Mouse (Mus musculus): ENCODE data around the gene Asic4. TPM values are rescaled to one million over a fixed set of nuclear protein-coding genes. Genes with fewer than 3 reads are reported as not detected.
A peak's percentile ranks its signal among the peaks of the same experiment; 100 is the strongest.

Asic4 gene
- polyA plus RNA-seq (2014; fragmentation: Nextera tagmentation; extraction: Ambion mirVana) = 0.16 and 0.18 TPM in 2 replicates

DNA sequence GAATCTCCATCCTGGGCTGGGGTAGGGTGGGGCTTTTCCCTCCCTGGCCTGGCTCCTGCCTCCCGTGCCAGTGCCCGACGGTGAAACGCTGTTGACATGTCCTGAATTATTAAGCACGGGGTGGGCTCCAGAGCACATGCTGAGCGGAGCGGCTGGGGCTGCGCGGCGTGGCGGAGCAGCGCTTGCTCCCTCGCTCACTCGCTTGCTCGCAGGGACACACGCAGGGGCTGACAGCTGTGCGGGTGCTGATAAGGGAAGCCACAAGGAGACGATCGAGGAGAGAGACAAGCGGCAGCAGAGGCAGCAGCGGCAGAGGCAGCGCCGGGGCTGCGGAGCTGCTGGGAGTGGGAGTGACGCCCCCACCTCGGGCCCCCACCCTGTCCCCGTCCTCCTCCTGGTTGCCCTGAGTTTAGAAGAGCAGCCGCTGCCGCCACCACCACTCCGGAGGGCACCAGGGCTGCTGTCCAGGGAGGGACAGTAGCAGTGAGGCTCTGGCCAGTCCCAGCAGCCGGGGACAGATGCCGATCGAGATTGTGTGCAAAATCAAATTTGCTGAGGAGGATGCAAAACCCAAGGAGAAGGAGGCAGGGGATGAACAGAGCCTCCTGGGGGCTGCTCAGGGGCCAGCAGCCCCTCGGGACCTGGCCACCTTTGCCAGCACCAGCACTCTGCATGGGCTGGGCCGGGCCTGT lies at the start of gene Asic4:
Gene Asic4, plus strand, starts transcription at position 123 of the 692 bp plus-strand sequence.
- Histone ChIP-seq H3K4me2 (ENCODE audit: low read depth, low read length) (peak within 1 kb of the TSS; percentile 61), H3K27me3 (replicated peaks; ENCODE audit: control insufficient read depth, insufficient read depth, low read length) (peaks cover 73% of the 10 kb centered on the region), H3K4me1 (ENCODE audit: control insufficient read depth, insufficient read depth, low read length) (peaks cover 41% of the 10 kb centered on the region), H3K4me3 (ENCODE audit: low read depth, low read length) (peak within 1 kb of the TSS; percentile 31), H3K27ac (replicated peaks; ENCODE audit: low read depth, low read length) (no peak within 1 kb of the TSS), H3K9me3 (ENCODE audit: control insufficient read depth, low read length) (no peaks in the 10 kb centered on the region), H3K36me3 (ENCODE audit: control insufficient read depth, insufficient read depth, low read length) (no peaks in the 10 kb centered on the region), H3K9ac (ENCODE audit: low read depth, low read length) (peak within 1 kb of the TSS; percentile 38)
- 2% methylated on average over 26 of the region's 35 CpGs for WGBS
- DNase-seq (ENCODE audit: low spot score) = peak; percentile 36
- ATAC-seq (ENCODE audit: low read depth) = no peak

DNA sequence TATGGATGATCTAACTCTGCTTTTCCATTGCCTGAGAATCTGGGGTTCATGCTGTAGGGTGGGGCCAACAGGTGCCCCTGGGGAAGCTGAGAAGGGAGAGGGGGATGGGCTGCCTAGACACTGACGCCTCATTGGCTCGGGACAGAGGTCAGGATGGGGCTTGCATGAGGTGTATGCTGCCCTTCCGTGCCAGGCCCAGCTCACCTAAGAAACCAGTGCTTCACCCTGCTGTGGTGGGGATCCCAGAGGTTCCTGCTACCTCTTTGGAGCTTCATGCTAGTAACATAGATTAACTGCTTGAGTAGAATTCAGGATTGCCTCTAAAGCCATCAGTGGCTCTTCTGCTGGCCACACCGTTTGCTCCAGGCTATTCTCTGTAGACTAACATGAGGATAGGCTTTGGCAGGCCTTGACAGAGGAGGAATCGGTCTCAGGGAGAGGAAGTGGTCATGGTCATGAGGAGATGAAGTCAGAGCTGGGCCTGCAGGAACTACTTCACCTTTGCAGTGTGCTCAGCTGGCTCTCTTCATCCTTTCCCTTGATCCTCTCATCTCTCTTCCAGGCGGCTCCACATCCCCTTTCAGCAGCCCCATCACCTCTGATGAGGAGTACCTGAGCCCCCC lies 49.6 kb upstream of the Asic4 start:
- H3K9me3 ChIP-seq (ENCODE audit: control insufficient read depth, low read length) = no peaks in the 10 kb centered on the region
- H3K36me3 ChIP-seq (ENCODE audit: control insufficient read depth, insufficient read depth, low read length) = peaks cover 54% of the 10 kb centered on the region
- H3K4me1 ChIP-seq (ENCODE audit: control insufficient read depth, insufficient read depth, low read length) = peaks cover 24% of the 10 kb centered on the region
- H3K27ac ChIP-seq (replicated peaks; ENCODE audit: low read depth, low read length) = peak overlapping the region; percentile 80
- 30% methylated on average over 6 of the region's 6 CpGs for WGBS
- peak overlapping the region; percentile 55 for H3K9ac ChIP-seq (ENCODE audit: low read depth, low read length)
- DNase-seq (ENCODE audit: low spot score) (no peak), ATAC-seq (ENCODE audit: low read depth) (no peak)
- peak overlapping the region; percentile 13; the same call in 1 of the 2 replicates for H3K4me3 ChIP-seq (ENCODE audit: low read depth, low read length)
- H3K27me3 ChIP-seq (replicated peaks; ENCODE audit: control insufficient read depth, insufficient read depth, low read length) = no peaks in the 10 kb centered on the region
- peak overlapping the region; percentile 43 for H3K4me2 ChIP-seq (ENCODE audit: low read depth, low read length)

DNA sequence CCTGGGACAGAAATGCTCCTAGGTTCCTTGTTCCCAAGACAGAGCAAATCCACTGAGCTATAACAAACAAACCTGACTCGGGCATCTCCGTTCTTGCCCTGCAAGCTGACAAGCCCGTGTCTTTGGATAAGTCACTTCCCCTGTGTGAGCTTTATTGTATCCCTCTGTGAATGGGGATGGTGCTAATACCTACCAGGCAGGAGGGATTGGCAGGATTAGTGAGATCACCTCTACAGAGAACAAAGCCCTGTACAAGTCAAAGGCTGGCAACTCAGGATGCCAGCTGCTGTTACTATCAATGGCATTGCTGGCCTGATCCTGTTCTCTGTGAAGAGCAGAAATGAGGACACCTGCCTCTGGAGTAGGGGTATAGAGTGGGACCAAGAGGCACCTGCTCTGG lies 44.7 kb upstream of the Asic4 start:
- Histone ChIP-seq H3K4me3 (ENCODE audit: low read depth, low read length) (no peak overlapping the region), H3K9ac (ENCODE audit: low read depth, low read length) (no peak overlapping the region), H3K27me3 (replicated peaks; ENCODE audit: control insufficient read depth, insufficient read depth, low read length) (no peaks in the 10 kb centered on the region), H3K27ac (replicated peaks; ENCODE audit: low read depth, low read length) (no peak overlapping the region), H3K4me1 (ENCODE audit: control insufficient read depth, insufficient read depth, low read length) (peaks cover 2% of the 10 kb centered on the region), H3K4me2 (ENCODE audit: low read depth, low read length) (no peak overlapping the region), H3K36me3 (ENCODE audit: control insufficient read depth, insufficient read depth, low read length) (peaks cover 57% of the 10 kb centered on the region), H3K9me3 (ENCODE audit: control insufficient read depth, low read length) (no peaks in the 10 kb centered on the region)
- DNase-seq (ENCODE audit: low spot score) (no peak), ATAC-seq (ENCODE audit: low read depth) (no peak)
- WGBS = 84% methylated on average over 3 of the region's 3 CpGs

DNA sequence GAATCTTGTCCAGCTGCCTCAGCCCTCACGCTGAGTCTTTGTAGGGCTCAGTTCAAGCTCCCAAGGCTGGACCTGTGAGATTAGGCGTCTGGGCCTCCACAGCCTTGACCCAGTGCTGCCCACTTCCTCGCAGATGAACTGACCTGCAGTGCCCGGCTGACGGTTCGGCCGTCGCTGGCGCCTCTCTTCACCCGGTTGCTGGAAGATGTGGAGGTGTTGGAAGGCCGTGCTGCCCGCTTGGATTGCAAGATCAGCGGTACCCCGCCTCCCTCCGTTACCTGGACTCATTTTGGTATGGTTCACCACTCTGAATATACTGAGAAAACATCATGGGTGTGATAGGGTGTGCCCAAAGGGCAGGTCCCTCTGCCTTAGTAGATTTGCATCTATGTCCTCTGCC lies 44.1 kb upstream of the Asic4 start:
- H3K9ac ChIP-seq (ENCODE audit: low read depth, low read length) = no peak overlapping the region
- WGBS = 93% methylated on average over 15 of the region's 15 CpGs
- no peak overlapping the region for H3K27ac ChIP-seq (replicated peaks; ENCODE audit: low read depth, low read length)
- no peaks in the 10 kb centered on the region for H3K9me3 ChIP-seq (ENCODE audit: control insufficient read depth, low read length)
- ATAC-seq (ENCODE audit: low read depth) = no peak
- H3K4me2 ChIP-seq (ENCODE audit: low read depth, low read length) = no peak overlapping the region
- peaks cover 56% of the 10 kb centered on the region for H3K36me3 ChIP-seq (ENCODE audit: control insufficient read depth, insufficient read depth, low read length)
- no peaks in the 10 kb centered on the region for H3K27me3 ChIP-seq (replicated peaks; ENCODE audit: control insufficient read depth, insufficient read depth, low read length)
- DNase-seq (ENCODE audit: low spot score) = no peak
- no peak overlapping the region for H3K4me3 ChIP-seq (ENCODE audit: low read depth, low read length)
- H3K4me1 ChIP-seq (ENCODE audit: control insufficient read depth, insufficient read depth, low read length) = no peaks in the 10 kb centered on the region

DNA sequence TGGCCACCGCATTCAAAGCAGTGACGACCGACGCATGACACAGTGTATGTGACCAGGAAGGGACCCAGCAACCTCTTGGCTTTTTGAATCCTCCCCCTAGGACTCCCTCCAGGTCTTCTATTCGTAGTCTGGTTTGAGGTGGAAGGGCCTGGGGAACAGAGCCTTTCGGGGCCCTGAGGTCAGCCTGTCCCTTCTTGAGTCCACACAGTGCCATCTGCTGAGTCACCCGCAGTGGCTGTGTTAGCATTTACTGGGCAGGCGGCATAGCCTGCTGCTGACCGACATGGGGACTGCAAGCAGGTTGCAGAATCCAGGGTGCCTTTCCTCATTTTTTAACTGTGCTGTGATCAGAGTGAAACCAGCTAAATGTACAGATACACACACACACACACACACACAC lies 43.2 kb upstream of the Asic4 start:
- WGBS = 93% methylated on average over 9 of the region's 9 CpGs
- Histone ChIP-seq H3K36me3 (ENCODE audit: control insufficient read depth, insufficient read depth, low read length) (peaks cover 47% of the 10 kb centered on the region), H3K27me3 (replicated peaks; ENCODE audit: control insufficient read depth, insufficient read depth, low read length) (no peaks in the 10 kb centered on the region), H3K9me3 (ENCODE audit: control insufficient read depth, low read length) (no peaks in the 10 kb centered on the region), H3K27ac (replicated peaks; ENCODE audit: low read depth, low read length) (no peak overlapping the region), H3K4me2 (ENCODE audit: low read depth, low read length) (no peak overlapping the region), H3K4me3 (ENCODE audit: low read depth, low read length) (no peak overlapping the region), H3K9ac (ENCODE audit: low read depth, low read length) (no peak overlapping the region), H3K4me1 (ENCODE audit: control insufficient read depth, insufficient read depth, low read length) (no peaks in the 10 kb centered on the region)
- no peak for ATAC-seq (ENCODE audit: low read depth)
- DNase-seq (ENCODE audit: low spot score) = no peak

DNA sequence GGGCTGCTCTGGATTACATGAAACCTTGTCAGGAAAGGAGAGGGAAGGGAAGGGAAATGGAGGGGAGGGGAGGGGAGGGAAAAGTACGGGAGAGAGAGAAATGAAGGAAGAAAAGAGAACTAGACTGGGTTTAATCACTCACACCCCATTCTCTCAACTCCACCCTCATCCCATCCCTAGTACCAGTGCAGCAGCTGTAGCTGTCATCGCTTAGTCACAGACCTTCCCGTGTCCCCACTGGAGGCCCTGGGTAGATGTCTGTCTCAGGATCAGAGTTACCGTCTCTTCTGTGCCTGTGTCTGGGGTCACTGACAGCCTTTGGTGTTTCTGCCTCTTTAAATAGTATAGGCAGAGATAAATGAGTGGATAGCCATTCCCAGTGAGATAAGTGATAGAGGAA lies 42.0 kb upstream of the Asic4 start:
- no peak overlapping the region for H3K9ac ChIP-seq (ENCODE audit: low read depth, low read length)
- no peak overlapping the region for H3K4me3 ChIP-seq (ENCODE audit: low read depth, low read length)
- ATAC-seq (ENCODE audit: low read depth) = no peak
- no peaks in the 10 kb centered on the region for H3K27me3 ChIP-seq (replicated peaks; ENCODE audit: control insufficient read depth, insufficient read depth, low read length)
- DNase-seq (ENCODE audit: low spot score) = no peak
- H3K27ac ChIP-seq (replicated peaks; ENCODE audit: low read depth, low read length) = no peak overlapping the region
- H3K4me2 ChIP-seq (ENCODE audit: low read depth, low read length) = no peak overlapping the region
- no peaks in the 10 kb centered on the region for H3K9me3 ChIP-seq (ENCODE audit: control insufficient read depth, low read length)
- H3K4me1 ChIP-seq (ENCODE audit: control insufficient read depth, insufficient read depth, low read length) = no peaks in the 10 kb centered on the region
- 73% methylated on average over 4 of the region's 4 CpGs for WGBS
- peaks cover 35% of the 10 kb centered on the region; the same call in 1 of the 2 replicates for H3K36me3 ChIP-seq (ENCODE audit: control insufficient read depth, insufficient read depth, low read length)

DNA sequence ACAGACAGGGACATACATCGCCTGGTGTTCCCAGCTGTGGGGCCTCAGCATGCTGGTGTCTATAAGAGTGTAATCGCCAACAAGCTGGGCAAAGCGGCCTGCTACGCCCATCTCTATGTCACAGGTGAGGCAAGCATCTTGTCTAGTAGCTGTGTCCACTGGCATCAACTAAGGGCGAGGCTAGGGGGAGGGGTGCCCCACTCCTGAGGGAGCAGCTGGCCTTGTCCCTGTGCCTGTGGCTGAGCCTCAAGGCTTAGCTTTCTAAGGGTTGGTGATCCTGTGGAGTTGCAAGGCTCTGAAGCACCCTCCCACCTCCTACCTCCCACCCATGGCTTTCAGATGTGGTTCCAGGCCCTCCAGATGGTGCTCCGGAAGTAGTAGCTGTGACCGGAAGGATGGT lies 40.3 kb upstream of the Asic4 start:
- H3K27ac ChIP-seq (replicated peaks; ENCODE audit: low read depth, low read length) = no peak overlapping the region
- peaks cover 22% of the 10 kb centered on the region; the same call in 1 of the 2 replicates for H3K36me3 ChIP-seq (ENCODE audit: control insufficient read depth, insufficient read depth, low read length)
- DNase-seq (ENCODE audit: low spot score) (no peak), ATAC-seq (ENCODE audit: low read depth) (no peak)
- no peak overlapping the region for H3K4me2 ChIP-seq (ENCODE audit: low read depth, low read length)
- no peaks in the 10 kb centered on the region for H3K27me3 ChIP-seq (replicated peaks; ENCODE audit: control insufficient read depth, insufficient read depth, low read length)
- H3K9me3 ChIP-seq (ENCODE audit: control insufficient read depth, low read length) = no peaks in the 10 kb centered on the region
- WGBS = 94% methylated on average over 6 of the region's 7 CpGs
- H3K9ac ChIP-seq (ENCODE audit: low read depth, low read length) = no peak overlapping the region
- no peak overlapping the region for H3K4me3 ChIP-seq (ENCODE audit: low read depth, low read length)
- H3K4me1 ChIP-seq (ENCODE audit: control insufficient read depth, insufficient read depth, low read length) = no peaks in the 10 kb centered on the region

DNA sequence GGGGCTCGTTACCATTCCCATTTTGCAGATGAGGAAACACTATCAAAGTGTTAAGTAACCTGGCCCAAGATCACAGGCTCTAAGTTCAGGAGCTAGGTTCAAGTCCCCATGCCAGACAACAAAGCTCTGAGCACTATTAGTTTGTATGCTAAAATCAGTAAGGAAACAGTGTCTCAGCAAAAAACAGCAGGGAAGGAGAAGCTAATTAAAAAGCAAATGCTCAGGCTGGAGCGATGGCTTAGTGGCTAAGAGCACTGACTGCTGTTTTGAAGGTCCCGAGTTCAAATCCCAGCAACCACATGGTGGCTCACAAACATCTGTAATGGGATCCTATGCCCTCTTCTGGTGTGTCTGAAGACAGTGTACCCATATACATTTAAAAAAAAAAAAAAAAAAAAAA lies 38.0 kb upstream of the Asic4 start:
- H3K9me3 ChIP-seq (ENCODE audit: control insufficient read depth, low read length) = no peaks in the 10 kb centered on the region
- H3K36me3 ChIP-seq (ENCODE audit: control insufficient read depth, insufficient read depth, low read length) = peaks cover 30% of the 10 kb centered on the region
- no peak overlapping the region for H3K4me2 ChIP-seq (ENCODE audit: low read depth, low read length)
- DNase-seq (ENCODE audit: low spot score) (no peak), ATAC-seq (ENCODE audit: low read depth) (no peak)
- no peak overlapping the region for H3K27ac ChIP-seq (replicated peaks; ENCODE audit: low read depth, low read length)
- no peaks in the 10 kb centered on the region for H3K27me3 ChIP-seq (replicated peaks; ENCODE audit: control insufficient read depth, insufficient read depth, low read length)
- 88% methylated on average over 3 of the region's 3 CpGs for WGBS
- H3K9ac ChIP-seq (ENCODE audit: low read depth, low read length) = no peak overlapping the region
- H3K4me3 ChIP-seq (ENCODE audit: low read depth, low read length) = no peak overlapping the region
- no peaks in the 10 kb centered on the region for H3K4me1 ChIP-seq (ENCODE audit: control insufficient read depth, insufficient read depth, low read length)

DNA sequence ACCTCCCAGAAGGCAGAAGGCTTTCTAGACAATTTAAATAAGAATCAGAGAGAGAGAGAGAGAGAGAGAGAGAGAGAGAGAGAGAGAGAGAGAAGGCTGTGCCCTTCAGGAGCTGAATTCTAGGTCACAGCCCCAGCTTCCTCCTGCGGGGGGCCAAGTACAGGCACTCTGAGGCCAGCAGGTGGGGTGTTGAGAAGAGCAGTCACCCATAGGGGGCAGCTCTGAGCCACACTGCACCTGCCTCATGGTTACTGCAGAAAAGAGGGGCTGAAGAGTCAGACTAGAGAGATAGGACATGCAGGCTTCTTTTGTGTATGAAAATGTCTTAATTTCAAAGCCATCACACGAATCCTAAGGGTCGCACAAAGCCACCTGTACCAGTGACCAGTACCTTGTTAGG lies 36.5 kb upstream of the Asic4 start:
- WGBS = 68% methylated on average over 3 of the region's 3 CpGs
- Histone ChIP-seq H3K36me3 (ENCODE audit: control insufficient read depth, insufficient read depth, low read length) (peaks cover 30% of the 10 kb centered on the region), H3K9me3 (ENCODE audit: control insufficient read depth, low read length) (no peaks in the 10 kb centered on the region), H3K4me1 (ENCODE audit: control insufficient read depth, insufficient read depth, low read length) (no peaks in the 10 kb centered on the region), H3K27ac (replicated peaks; ENCODE audit: low read depth, low read length) (no peak overlapping the region), H3K4me2 (ENCODE audit: low read depth, low read length) (no peak overlapping the region), H3K27me3 (replicated peaks; ENCODE audit: control insufficient read depth, insufficient read depth, low read length) (no peaks in the 10 kb centered on the region), H3K4me3 (ENCODE audit: low read depth, low read length) (no peak overlapping the region), H3K9ac (ENCODE audit: low read depth, low read length) (no peak overlapping the region)
- no peak for ATAC-seq (ENCODE audit: low read depth)
- DNase-seq (ENCODE audit: low spot score) = no peak

Data from embryonic facial prominence, embryonic 14.5 days (tissue).